Mouse (Mus musculus) adrenal gland, postnatal 36 days (tissue): ENCODE measurements around the gene Gm9602. TPM values are rescaled to one million over a fixed set of nuclear protein-coding genes. Genes with fewer than 3 reads are reported as not detected.
"Not testable (repeated sequence)": the region's sequence is repeated elsewhere in the genome, so short reads cannot be mapped to it uniquely, and the experiment has no call there.

Experiments used
- DNase-seq, 2 experiments: peaks; one replicate each; pipeline ENCODE4 v3.0.0; 2021; ENCODE audit warnings: mixed read lengths in 1 of 2
- long read RNA-seq, 2 experiments: library from polyadenylated mRNA; stranded (forward); transcript quantifications; one replicate each; pipeline ENCODE4 v2.0.0; 2021; ENCODE audit warnings: borderline sequencing depth in 2 of 2
- total RNA-seq, 2 experiments: library from RNA; stranded (reverse); gene quantifications; 2 replicates each; pipeline ENCODE4 v1.2.3; 2021

Gm9602 gene
- total RNA-seq = not detected
- long read RNA-seq, experiment 1 = 0 reads
- long read RNA-seq, experiment 2 = 0 reads

- DNase-seq = not testable (repeated sequence)
These were observed at the start of gene Gm9602 for GRCm38 (mm10) chr14:4776037-4776436. Gene Gm9602, plus strand, starts transcription at chr14:4776337.

GRCm38 (mm10) chr14:4806421-4806820 is 30.3 kb downstream of the Gm9602 start:
- peak in 1 of 2 experiments; percentile 0 for DNase-seq

- not testable (repeated sequence) for DNase-seq
These were observed 45.8 kb downstream of the Gm9602 start for GRCm38 (mm10) chr14:4821950-4822349.

Other genes with a start within 250 kb of the Gm9602 start
- not detected for gene Gm3047, start 220.9 kb upstream of the Gm9602 start, total RNA-seq
- gene Gm8159, start 144.0 kb upstream of the Gm9602 start, total RNA-seq = under 1 TPM in 1 of 2 experiments, not detected in 1; 0.17 TPM
- gene Gm3239, start 112.1 kb upstream of the Gm9602 start, total RNA-seq = not detected
- gene Gm7876, start 67.1 kb upstream of the Gm9602 start, total RNA-seq = not detected
- gene Gm3252, start 49.6 kb upstream of the Gm9602 start, total RNA-seq = not detected
- gene Gm3269, start 61.8 kb downstream of the Gm9602 start, total RNA-seq = not detected
- under 1 TPM in 1 of 2 experiments, not detected in 1; 0.59 TPM for gene Gm3264, start 79.2 kb downstream of the Gm9602 start, total RNA-seq
- not detected for gene Gm3278, start 116.1 kb downstream of the Gm9602 start, total RNA-seq
- not detected for gene Gm8297, start 207.6 kb downstream of the Gm9602 start, total RNA-seq
- not detected for gene Gm3298, start 239.6 kb downstream of the Gm9602 start, total RNA-seq